Mouse (Mus musculus): ENCODE measurements around the gene Hjurp. TPM values are rescaled to one million over a fixed set of nuclear protein-coding genes. Genes with fewer than 3 reads are reported as not detected.
A peak's percentile ranks its signal among the peaks of the same experiment; 100 is the strongest.

Gene Hjurp
- total and polyA plus RNA-seq, 3 experiments: 59.4 to 103 (median 76.3) TPM

- Histone ChIP-seq H3K79me2 (ENCODE audit: control insufficient read depth, insufficient read depth, low read length, poor library complexity) (no peaks in the 10 kb centered on the region), H3K36me3 (ENCODE audit: control insufficient read depth in 1 of 2, insufficient read depth in 2 of 2, low read length in 2 of 2) (peaks cover 0 to 24% of the 10 kb centered on the region in 2 experiments; a peak in 3 of 4 replicates), H3K27ac (ENCODE audit: control insufficient read depth, low read depth, low read length) (no peak overlapping the region), H3K9me3 (replicated peaks; ENCODE audit: insufficient read depth, low read length) (no peaks in the 10 kb centered on the region), H3K4me1 (ENCODE audit: control insufficient read depth in 1 of 2, insufficient read depth in 2 of 2, low read length in 2 of 2) (peaks cover 7 to 17% of the 10 kb centered on the region in 2 experiments), H3K27me3 (ENCODE audit: control insufficient read depth in 1 of 2, insufficient read depth in 2 of 2, low read length in 2 of 2) (no peaks in the 10 kb centered on the region), H3K9ac (ENCODE audit: control insufficient read depth, low read depth, low read length, poor library complexity, severe bottlenecking) (no peak overlapping the region), H3K4me3 (ENCODE audit: control insufficient read depth in 1 of 2, insufficient read depth in 1 of 2, low read depth in 2 of 2, low read length in 2 of 2) (no peak overlapping the region)
- TF ChIP-seq POLR2A (IDR thresholded peaks at IDR 0.05; ENCODE audit: control insufficient read depth in 1 of 2, insufficient read depth in 1 of 2, low read depth in 1 of 2, low read length in 2 of 2, poor library complexity in 1 of 2): peak in 1 of 2 experiments; percentile 30; a peak in 1 of 4 replicates
- TF ChIP-seq ZNF384 (IDR thresholded peaks at IDR 0.05; ENCODE audit: low read depth, low read length): no peak
- no peak for DNase-seq (ENCODE audit: low read depth, low spot score)
Observed at GRCm38 (mm10) chr1:88259643-88260024, 17.8 kb downstream of the Hjurp start.

GRCm38 (mm10) chr1:88258881-88259642, 18.4 kb downstream of the Hjurp start:
- H3K36me3 ChIP-seq (ENCODE audit: control insufficient read depth in 1 of 2, insufficient read depth in 2 of 2, low read length in 2 of 2): peaks cover 0 to 24% of the 10 kb centered on the region in 2 experiments; a peak in 2 of 4 replicates
- TF ChIP-seq SMC3 (IDR thresholded peaks at IDR 0.05; ENCODE audit: low read depth, low read length): no peak
- peak; percentile 58; the same call in 1 of the 2 replicates for TF ChIP-seq ZMIZ1 (IDR thresholded peaks at IDR 0.05; ENCODE audit: low read depth, low read length)
- TF ChIP-seq NELFE (IDR thresholded peaks at IDR 0.05; ENCODE audit: low read depth, low read length): no peak
- TF ChIP-seq MAX (IDR thresholded peaks at IDR 0.05; ENCODE audit: low read length): no peak
- no peak for TF ChIP-seq MYB (IDR thresholded peaks at IDR 0.05; ENCODE audit: low read depth, low read length)
- TF ChIP-seq MAFK (IDR thresholded peaks at IDR 0.05; ENCODE audit: borderline replicate concordance, low read depth, low read length): no peak
- TF ChIP-seq POLR2AphosphoS2 (IDR thresholded peaks at IDR 0.05; ENCODE audit: low read length): peak; percentile 68
- no peak for TF ChIP-seq CTCF (IDR thresholded peaks at IDR 0.05 in 2 of 3, conservative IDR thresholded peaks at IDR 0.05 in 1 of 3; ENCODE audit: control insufficient read depth in 1 of 3, insufficient read depth in 1 of 3, low read depth in 2 of 3, low read length in 3 of 3, poor library complexity in 1 of 3, severe bottlenecking in 1 of 3)
- no peak for TF ChIP-seq GATA1 (IDR thresholded peaks at IDR 0.05; ENCODE audit: low read depth, low read length)
- TF ChIP-seq POLR2A (IDR thresholded peaks at IDR 0.05; ENCODE audit: control insufficient read depth in 1 of 2, insufficient read depth in 1 of 2, low read depth in 1 of 2, low read length in 2 of 2, poor library complexity in 1 of 2): 0 out of 4 replicates have a peak, but pooled peaks of 1 of the 2 experiments have one; percentile 17
- TF ChIP-seq ELF1 (IDR thresholded peaks at IDR 0.05; ENCODE audit: low read depth, low read length): no peak
- TF ChIP-seq TCF12 (IDR thresholded peaks at IDR 0.05; ENCODE audit: low read depth, low read length): no peak
- TF ChIP-seq ZNF384 (IDR thresholded peaks at IDR 0.05; ENCODE audit: low read depth, low read length): peak; percentile 91
- TF ChIP-seq MXI1 (IDR thresholded peaks at IDR 0.05; ENCODE audit: low read depth, low read length): no peak
- no peak for TF ChIP-seq ZKSCAN1 (IDR thresholded peaks at IDR 0.05; ENCODE audit: low read depth, low read length)
- no peak overlapping the region for H3K27ac ChIP-seq (ENCODE audit: control insufficient read depth, low read depth, low read length)

More at GRCm38 (mm10) chr1:88258881-88259642, 18.4 kb downstream of the Hjurp start:
- no peaks in the 10 kb centered on the region for H3K27me3 ChIP-seq (ENCODE audit: control insufficient read depth in 1 of 2, insufficient read depth in 2 of 2, low read length in 2 of 2)
- H3K4me3 ChIP-seq (ENCODE audit: control insufficient read depth in 1 of 2, insufficient read depth in 1 of 2, low read depth in 2 of 2, low read length in 2 of 2): no peak overlapping the region
- peak; percentile 53 for DNase-seq (ENCODE audit: low read depth, low spot score)
- H3K4me1 ChIP-seq (ENCODE audit: control insufficient read depth in 1 of 2, insufficient read depth in 2 of 2, low read length in 2 of 2): peaks cover 7 to 17% of the 10 kb centered on the region in 2 experiments
- H3K9me3 ChIP-seq (replicated peaks; ENCODE audit: insufficient read depth, low read length): no peaks in the 10 kb centered on the region
- H3K79me2 ChIP-seq (ENCODE audit: control insufficient read depth, insufficient read depth, low read length, poor library complexity): no peaks in the 10 kb centered on the region
- no peak overlapping the region for H3K9ac ChIP-seq (ENCODE audit: control insufficient read depth, low read depth, low read length, poor library complexity, severe bottlenecking)
